Mouse (Mus musculus): ENCODE data around the gene Klk6. TPM values are rescaled to one million over a fixed set of nuclear protein-coding genes. Genes with fewer than 3 reads are reported as not detected.
A peak's percentile ranks its signal among the peaks of the same experiment; 100 is the strongest.

Gene Klk6
- total RNA-seq (2021), result not detected
- long read RNA-seq, experiment 1, result 0 reads
- long read RNA-seq, experiment 2, result 0 reads

DNA sequence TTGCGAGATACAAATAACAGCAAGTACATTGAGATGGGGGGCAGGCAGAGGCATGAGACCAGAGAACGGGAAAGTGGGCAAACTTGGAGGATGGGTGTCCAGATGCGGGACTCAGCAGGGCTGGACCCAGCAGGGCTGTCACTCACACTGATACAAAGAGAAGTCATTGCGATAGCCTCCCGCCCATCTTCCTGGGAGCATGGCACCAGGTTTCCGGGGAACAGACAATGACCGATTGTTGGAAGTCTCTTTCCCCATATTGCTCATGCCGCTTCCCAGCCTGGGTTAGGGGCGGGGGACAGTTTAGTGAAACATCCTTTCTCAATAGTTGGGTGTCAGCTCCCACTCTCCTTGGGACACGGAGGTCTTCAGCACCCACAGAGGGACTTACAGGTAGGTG, at the start of gene Klk6:
Gene Klk6, plus strand, starts transcription at position 301 of the 400 bp plus-strand sequence.
- intact Hi-C loops (cut with DNase I), result no loop called here
- no peak for DNase-seq

- no peak for DNase-seq
- intact Hi-C loops (cut with DNase I), result no loop called here
Measured at GRCm38 (mm10) chr7:43774802-43775201, 49.5 kb upstream of the Klk6 start.

- intact Hi-C loops (cut with DNase I), result no loop called here
- no peak for DNase-seq
Measured at GRCm38 (mm10) chr7:43775311-43776057, 48.8 kb upstream of the Klk6 start.

DNA sequence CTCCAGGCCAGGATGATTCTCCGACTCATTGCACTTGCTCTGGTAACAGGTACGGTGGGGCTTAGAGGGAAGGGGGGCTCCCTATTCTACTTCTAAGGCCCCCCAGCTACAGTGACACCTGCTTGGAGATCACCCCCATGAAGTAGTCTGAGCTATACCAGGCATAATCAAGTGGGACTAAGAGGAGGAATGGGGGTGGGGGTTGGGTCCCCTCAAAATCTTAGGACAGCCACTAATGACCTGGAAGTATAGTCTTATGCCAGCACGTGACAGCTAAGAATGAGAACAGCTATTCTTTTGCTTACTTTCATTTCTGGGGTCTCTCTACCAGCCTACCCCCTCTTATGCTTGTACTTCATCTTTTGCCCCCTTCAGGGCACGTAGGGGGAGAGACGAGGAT, 47.8 kb upstream of the Klk6 start:
- intact Hi-C loops (cut with DNase I), result no loop called here
- DNase-seq, result no peak

GRCm38 (mm10) chr7:43777423-43777822, 46.9 kb upstream of the Klk6 start:
- no peak for DNase-seq
- intact Hi-C loops (cut with DNase I), result no loop called here

GRCm38 (mm10) chr7:43778176-43778970, 45.9 kb upstream of the Klk6 start:
- intact Hi-C loops (cut with DNase I), result no loop called here
- no peak for DNase-seq

- intact Hi-C loops (cut with DNase I), result loop anchor here (5.0 kb wide), 1 partner anchor 98 kb away; no protein-coding TSS in a partner anchor
- no peak for DNase-seq
Measured at GRCm38 (mm10) chr7:43780241-43780640, 44.1 kb upstream of the Klk6 start.

GRCm38 (mm10) chr7:43780746-43781145, 43.6 kb upstream of the Klk6 start, which contains the start of gene Klk10:
Klk10 (plus strand) TSS chr7:43781035.
- DNase-seq, result no peak
- intact Hi-C loops (cut with DNase I), result loop anchor here (5.0 kb wide), 1 partner anchor 98 kb away; no protein-coding TSS in a partner anchor

DNA sequence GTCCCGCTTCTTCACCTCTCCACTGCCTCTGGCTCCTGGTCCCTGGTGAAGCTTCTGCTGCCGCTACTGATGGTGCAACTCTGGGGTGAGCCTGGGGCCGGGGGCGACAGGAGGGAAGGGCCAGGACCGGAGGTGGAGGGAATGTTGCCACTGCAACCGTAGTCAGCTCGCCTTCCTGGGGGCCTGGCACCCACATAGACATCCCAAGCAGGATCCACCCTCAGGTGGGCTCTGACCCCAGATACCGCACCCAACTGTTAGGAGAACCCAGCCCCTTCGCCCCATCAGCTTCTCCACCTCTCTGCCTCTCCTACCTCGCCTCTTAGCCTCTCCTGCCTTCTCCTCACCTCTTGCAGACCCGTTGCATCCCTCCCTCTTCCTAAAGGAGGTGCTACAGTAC, 42.8 kb upstream of the Klk6 start:
- intact Hi-C loops (cut with DNase I), result loop anchor here (5.0 kb wide), 1 partner anchor 99 kb away; no protein-coding TSS in a partner anchor
- DNase-seq, result no peak

GRCm38 (mm10) chr7:43782275-43783265, 41.7 kb upstream of the Klk6 start:
- DNase-seq, result peak; percentile 60 to 75
- intact Hi-C loops (cut with DNase I), result loop anchor here (5.0 kb wide), 1 partner anchor 100 kb away; no protein-coding TSS in a partner anchor

GRCm38 (mm10) chr7:43785286-43785685, 39.0 kb upstream of the Klk6 start:
- intact Hi-C loops (cut with DNase I), result no loop called here
- no peak for DNase-seq

- no peak for DNase-seq
- intact Hi-C loops (cut with DNase I), result no loop called here
Measured at GRCm38 (mm10) chr7:43788096-43788495, 36.2 kb upstream of the Klk6 start.

DNA sequence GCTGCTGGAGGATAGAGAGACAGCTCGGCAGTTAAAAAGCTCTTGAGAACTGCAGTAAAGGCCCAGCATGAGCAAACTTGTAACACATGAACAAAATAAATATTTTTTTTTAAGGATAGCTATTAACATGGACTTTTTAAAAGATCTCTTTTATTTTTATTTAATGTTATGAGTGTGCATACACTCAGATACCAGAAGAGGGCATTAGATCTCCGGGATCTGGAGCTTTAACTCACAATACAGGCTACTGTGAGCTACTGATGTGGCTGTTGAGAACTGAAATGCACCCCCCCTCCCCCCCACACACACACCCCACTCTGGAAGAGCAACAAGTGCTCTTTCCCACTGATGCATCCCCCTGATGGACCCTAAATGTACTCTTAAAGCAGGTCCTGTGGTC, 35.0 kb upstream of the Klk6 start:
- intact Hi-C loops (cut with DNase I), result no loop called here

GRCm38 (mm10) chr7:43791591-43791990, 32.7 kb upstream of the Klk6 start, which contains the start of gene Klk9:
Klk9 (plus strand) TSS chr7:43791891.
- no peak for DNase-seq
- intact Hi-C loops (cut with DNase I), result no loop called here

More for the DNA sequence above, 35.0 kb upstream of the Klk6 start:
- DNase-seq, result no peak

DNA sequence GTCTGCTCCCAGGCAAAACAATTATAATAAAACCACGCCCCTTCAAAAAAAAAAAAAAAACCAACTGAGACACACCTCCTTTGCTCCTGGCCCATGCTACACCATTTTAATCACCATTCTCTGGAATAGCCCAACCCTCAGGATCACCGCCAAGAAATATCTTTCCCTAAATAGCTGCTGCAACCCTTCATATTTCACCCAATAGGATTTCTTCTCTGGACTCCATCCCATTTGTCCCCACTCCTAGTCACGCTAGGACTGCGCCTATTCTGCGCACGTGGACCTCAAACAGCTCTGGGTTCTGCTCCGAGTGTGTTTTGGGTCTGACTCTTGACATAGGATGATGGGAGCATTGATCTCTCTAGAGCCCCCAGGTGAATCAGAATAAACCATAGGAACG, 27.9 kb upstream of the Klk6 start:
- DNase-seq, result no peak
- intact Hi-C loops (cut with DNase I), result no loop called here

- DNase-seq, result no peak
- intact Hi-C loops (cut with DNase I), result no loop called here
Measured at GRCm38 (mm10) chr7:43797333-43797769, 26.9 kb upstream of the Klk6 start, which contains the start of gene Klk8. Klk8 (plus strand) TSS chr7:43797577.

DNA sequence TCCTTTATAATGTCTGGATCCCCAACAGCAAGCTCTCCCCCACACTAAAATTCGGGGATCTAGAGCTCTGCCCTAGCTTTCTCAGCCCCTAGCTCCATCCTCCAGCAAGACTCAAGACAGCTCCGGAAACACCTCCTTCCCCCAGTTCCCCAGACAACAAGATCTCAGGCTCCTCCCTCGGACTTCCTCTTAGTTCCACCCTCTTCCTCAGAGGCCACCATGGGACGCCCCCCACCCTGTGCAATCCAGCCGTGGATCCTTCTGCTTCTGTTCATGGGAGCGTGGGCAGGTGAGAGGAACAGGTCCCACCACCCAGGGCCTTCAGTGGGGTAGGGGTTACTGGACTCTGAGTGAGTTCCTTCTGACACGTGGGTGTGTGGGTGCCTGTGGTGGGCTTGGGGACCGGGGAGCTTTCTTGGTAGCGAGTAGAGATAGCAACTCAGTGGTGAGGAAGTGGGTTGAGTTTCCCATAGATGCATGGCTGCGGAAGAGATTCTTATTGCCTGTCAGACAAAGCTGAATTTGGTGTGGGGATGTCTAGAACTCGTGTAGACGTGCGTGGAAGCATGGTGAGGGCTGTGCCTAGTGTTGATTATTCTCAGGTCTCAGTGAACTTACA, 26.3 kb upstream of the Klk6 start:
- intact Hi-C loops (cut with DNase I), result no loop called here
- DNase-seq, result no peak

DNA sequence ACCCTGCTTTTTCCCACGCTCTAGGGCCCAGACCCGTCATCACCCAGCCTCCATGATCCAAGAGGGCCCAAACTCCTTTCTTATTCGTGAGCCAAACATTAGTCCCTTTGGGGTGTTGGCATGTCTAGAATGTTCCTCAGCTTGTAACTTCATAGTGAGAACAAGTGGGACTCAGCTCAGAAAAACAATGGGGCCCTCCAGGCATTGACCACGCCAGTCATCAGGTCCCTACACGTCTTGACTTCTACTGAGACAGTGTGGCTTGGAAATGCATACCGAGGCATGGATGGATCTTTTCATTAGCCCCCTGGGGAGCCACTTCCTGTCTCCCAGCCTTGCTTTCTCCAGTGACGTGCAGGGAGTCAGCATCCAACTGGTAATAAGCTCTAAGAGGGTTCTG, 24.4 kb upstream of the Klk6 start:
- intact Hi-C loops (cut with DNase I), result no loop called here
- no peak for DNase-seq

- intact Hi-C loops (cut with DNase I), result no loop called here
- DNase-seq, result no peak
Measured at GRCm38 (mm10) chr7:43810994-43811393, 13.3 kb upstream of the Klk6 start, which contains the start of gene Klk7. Klk7 (plus strand) TSS chr7:43811294.
